Mouse (Mus musculus) heart, postnatal 0 days (tissue): ENCODE results near the gene Babam1.

Source experiments
- CTCF ChIP-seq: IDR thresholded peaks from 2 replicates; pipeline ENCODE4 v1.5.1; 2016; ENCODE audit warnings: antibody characterized with exemption, control low read depth, low read depth
- EP300 ChIP-seq: IDR thresholded peaks from 2 replicates; pipeline ENCODE4 v1.6.1; 2016; ENCODE audit warnings: antibody characterized with exemption, low read depth

- TF ChIP-seq CTCF (no peak), EP300 (no peak)
Measured at GRCm38 (mm10) chr8:71370711-71371235, 25.9 kb upstream of the Babam1 start.
